Mouse (Mus musculus) lung, adult 2 months (tissue): Measurements from ENCODE around the gene Fras1. TPM values are rescaled to one million over a fixed set of nuclear protein-coding genes. Genes with fewer than 3 reads are reported as not detected.

Source experiments
- DNase-seq: peaks from one replicate; pipeline ENCODE4 v3.0.0; 2022
- H3K4me1 ChIP-seq: fragments of 200-500 bp; 2 replicates; pipeline ENCODE4 v1.6.1; 2011; ENCODE audit warnings: low read length; ENCODE audit not compliant: control insufficient read depth, insufficient read depth
- H3K4me3 ChIP-seq: fragments of 200-500 bp; replicated peaks from 2 replicates; pipeline ENCODE3; 2011; ENCODE audit warnings: low read depth, mild to moderate bottlenecking, control low read depth, low read length; ENCODE audit errors: extremely low read depth
- CTCF ChIP-seq: fragments of 200-500 bp; IDR thresholded peaks from 2 replicates; pipeline ENCODE4 v1.5.1; 2011; ENCODE audit warnings: mild to moderate bottlenecking, low read length, control low read depth; ENCODE audit not compliant: insufficient read depth
- POLR2A ChIP-seq: fragments of 200-500 bp; IDR thresholded peaks from 2 replicates; pipeline ENCODE4 v1.6.1; 2011; ENCODE audit warnings: low read depth, mild to moderate bottlenecking, control low read depth, low read length, borderline replicate concordance; ENCODE audit errors: extremely low read depth
- WGBS: fragments of 180-500 bp; shearing (Covaris S2); methylation state at CpG from one replicate; pipeline ENCODE4 v1.1.7; 2018; 5-methylcytosine and 5-hydroxymethylcytosine counted together
- polyA plus RNA-seq: library from polyadenylated mRNA; depleted of rRNA; stranded (reverse); fragments of >200 nt; gene quantifications from 2 replicates; pipeline ENCODE4 v1.2.3, GENCODE M21; 2012

The Fras1 gene
- polyA plus RNA-seq, 1 experiment, result 2.0 TPM

DNA sequence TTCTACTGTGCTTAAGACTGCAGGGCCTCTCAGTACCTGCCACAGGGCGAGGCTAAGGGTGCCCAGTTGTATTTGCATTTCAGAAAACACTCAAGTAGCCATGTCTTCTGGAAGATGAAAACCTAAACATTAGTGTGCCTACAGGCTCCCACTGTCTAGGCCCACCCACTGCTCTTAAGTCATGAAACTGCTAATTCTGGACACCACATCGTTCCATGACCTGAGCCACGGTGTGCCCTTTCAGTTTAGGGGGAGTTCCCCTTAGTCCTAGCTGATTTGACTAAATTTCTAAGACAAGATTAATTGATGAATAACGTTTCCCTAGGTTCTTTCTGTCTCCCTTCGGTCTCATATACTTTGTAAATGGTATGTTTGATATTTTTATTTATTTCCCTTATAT is 222.0 kb downstream of the Fras1 start:
- DNase-seq, result no peak
- H3K4me1 ChIP-seq, result no peaks in the 10 kb centered on the region
- TF ChIP-seq POLR2A, result no peak
- no peak for TF ChIP-seq CTCF
- 76% methylated on average over 5 of the region's 5 CpGs for WGBS
- no peak overlapping the region for H3K4me3 ChIP-seq

DNA sequence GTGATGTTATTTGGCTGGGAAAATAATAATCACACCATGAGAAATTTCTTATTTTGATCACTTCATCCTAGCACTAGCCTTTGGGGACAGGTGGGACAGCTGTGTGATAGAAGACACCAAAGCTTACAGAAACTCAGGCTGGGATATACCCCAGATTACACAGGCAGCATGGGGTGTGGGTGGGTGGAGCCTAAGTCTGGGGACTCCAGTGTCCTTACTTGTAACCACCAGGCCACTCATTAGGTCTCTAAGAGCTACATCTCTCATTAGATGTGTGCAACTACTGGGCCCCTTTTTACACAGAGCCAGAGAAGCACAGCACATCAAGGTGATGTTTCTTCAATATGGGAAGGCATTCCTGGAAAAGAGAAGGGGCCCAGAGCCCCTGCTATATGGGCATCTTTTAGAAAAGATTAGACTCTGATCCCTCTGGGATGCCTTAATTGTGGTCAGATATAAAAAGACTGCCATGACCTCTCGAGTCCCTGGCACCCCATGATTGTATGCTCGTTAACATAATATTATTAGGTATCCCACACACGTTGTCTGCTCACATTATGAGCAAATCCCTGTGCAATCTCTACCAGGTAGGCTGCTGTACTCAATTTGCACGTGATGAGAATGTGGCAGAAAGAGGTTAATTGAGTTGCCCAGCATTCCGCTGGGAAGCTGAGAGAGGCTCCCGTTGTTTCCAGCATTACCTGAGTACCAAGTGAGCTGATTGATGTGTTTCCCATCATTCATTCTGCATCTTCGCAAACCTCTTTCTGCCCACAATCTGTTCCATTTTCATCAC is 230.4 kb downstream of the Fras1 start:
- no peak overlapping the region for H3K4me3 ChIP-seq
- 83% methylated on average over 7 of the region's 7 CpGs for WGBS
- DNase-seq, result no peak
- TF ChIP-seq POLR2A (no peak), CTCF (no peak)
- no peaks in the 10 kb centered on the region for H3K4me1 ChIP-seq

DNA sequence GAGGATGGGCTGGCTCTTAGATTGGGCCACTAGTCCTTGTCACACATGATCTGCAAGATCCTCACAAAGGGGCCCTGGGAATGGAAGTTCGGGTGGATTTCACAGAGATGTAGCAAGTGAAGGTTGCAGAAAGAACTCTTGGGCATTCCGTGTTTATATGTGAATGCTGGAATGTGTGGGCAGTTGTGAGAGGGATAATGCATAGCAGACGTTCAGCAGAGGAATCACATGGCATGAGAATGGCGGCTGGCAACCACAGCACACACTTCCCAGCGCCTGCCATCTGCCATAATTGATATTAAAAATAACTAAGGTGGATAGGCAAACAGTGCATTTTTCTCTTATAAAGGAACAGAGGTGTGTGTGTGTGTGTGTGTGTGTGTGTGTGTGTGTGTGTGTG is 234.3 kb downstream of the Fras1 start:
- 84% methylated on average over 5 of the region's 5 CpGs for whole genome bisulfite sequencing
- DNase-seq, result no peak
- H3K4me3 ChIP-seq, result no peak overlapping the region
- TF ChIP-seq POLR2A (no peak), CTCF (no peak)
- no peaks in the 10 kb centered on the region for H3K4me1 ChIP-seq

DNA sequence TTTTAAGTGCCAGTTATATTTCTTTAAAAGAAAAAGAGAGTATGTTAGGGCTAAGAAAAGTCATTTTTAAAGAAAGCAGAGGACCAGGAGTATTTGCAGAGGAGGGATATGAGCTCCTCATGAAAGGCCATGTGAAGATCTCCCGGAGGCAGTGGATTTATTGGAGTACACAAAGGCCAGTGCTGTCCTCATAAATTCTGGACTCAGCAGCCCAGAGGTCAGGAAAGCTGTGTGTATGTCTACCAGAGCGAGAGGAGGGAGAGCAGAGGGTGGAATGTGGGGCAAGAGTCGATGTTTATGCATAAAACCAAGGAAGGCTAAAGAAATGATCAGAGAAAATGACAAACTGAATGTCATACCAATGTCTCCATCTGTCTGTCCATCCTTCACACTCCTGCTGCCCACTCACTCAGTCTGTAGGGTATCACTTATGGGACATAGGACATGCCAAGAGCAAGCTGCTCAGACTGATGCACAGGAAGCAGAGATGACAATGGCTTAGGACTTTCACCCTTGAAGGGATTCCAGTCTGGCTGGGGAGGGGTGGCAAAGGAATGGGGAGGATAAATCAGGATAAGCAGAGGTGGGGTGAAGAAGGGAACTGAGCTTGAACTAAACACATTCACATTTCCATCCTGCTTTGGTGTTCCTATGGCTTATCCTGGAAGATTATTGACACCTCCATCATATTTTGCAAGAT is 235.0 kb downstream of the Fras1 start:
- H3K4me3 ChIP-seq, result no peak overlapping the region
- no peaks in the 10 kb centered on the region for H3K4me1 ChIP-seq
- no peak for TF ChIP-seq CTCF
- TF ChIP-seq POLR2A, result no peak
- WGBS, result 60% methylated on average over 3 of the region's 3 CpGs
- DNase-seq, result no peak

DNA sequence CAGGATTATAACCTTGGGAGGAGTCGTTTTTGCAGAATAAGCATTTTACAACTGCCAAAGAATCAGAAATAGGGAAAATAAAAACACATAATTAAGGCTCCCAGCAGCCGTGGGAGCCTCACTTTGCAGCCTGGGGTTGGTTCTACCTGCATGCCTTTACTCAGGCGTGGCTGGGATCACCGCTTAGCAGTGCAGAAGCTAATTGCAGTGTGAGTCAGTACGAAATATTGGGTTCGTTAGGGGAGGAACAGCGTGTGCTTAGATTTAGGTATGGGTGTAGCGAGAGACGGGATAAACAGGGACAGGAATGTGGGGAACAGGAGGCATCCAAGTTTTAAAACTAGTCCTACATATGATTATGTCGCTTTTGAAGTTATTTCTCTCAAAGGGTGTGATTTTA is 238.3 kb downstream of the Fras1 start:
- no peak for TF ChIP-seq CTCF
- no peak for TF ChIP-seq POLR2A

DNA sequence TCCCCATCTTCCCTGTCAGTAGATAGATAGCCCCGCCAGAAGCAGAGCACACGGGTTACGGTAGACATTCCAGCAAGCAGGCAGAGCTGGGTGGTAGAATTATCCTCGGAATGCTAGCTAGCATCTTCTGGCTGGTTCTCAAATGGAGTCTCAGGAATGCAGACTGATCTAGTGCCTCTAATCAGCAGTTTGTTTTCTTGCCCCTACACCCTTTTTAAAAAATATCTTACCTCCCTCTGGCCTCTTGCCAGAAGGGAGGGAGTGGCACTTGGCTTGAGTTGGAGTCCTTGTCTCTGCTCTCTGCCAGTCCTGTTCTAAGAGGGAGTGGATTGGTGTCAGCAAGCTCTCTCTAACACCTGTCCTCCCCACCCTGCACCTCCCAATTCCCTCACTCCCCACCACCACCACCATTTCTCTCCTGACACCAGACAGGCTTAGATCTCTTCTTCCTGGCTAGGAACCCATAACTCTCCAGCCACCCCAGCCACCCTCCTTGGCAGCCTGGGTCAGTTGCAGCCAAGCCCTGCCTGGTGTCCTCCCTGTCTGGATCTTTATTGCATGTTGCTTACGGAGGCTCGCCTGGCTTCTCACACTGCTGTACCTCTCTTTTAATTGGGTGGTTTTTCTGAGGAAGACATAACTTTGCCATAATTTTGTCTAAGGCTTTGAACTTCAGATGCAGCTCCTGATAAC is 243.3 kb downstream of the Fras1 start:
- peak; percentile 37 for DNase-seq
- 43% methylated on average over 6 of the region's 6 CpGs for WGBS
- Histone ChIP-seq H3K4me3 (no peak overlapping the region), H3K4me1 (no peaks in the 10 kb centered on the region)
- TF ChIP-seq POLR2A (no peak), CTCF (no peak)

More for the DNA sequence above, 238.3 kb downstream of the Fras1 start:
- Histone ChIP-seq H3K4me3 (no peak overlapping the region), H3K4me1 (no peaks in the 10 kb centered on the region)
- 83% methylated on average over 10 of the region's 10 CpGs for WGBS
- DNase-seq, result no peak

DNA sequence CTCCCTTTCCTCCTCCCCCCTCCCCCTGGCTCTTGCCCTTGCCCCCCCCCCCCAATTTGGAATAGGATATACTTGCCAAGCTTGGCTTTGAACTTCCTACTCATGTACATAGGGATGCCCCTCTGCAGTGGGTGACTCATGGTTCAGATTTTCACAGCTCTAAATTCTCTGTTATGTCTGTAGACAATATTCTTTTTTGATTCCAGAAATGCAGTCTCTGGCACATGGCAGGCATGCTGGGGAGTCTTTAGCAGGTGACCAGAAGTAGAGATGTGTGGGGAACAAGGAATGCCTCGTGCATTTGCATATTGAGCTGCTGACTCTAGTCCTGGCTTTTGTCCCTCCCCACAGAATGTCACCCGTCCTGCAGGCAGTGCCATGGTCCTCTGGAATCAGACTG is 244.3 kb downstream of the Fras1 start:
- no peak for DNase-seq
- TF ChIP-seq POLR2A, result no peak
- TF ChIP-seq CTCF, result no peak
- 64% methylated on average over 2 of the region's 2 CpGs for WGBS

DNA sequence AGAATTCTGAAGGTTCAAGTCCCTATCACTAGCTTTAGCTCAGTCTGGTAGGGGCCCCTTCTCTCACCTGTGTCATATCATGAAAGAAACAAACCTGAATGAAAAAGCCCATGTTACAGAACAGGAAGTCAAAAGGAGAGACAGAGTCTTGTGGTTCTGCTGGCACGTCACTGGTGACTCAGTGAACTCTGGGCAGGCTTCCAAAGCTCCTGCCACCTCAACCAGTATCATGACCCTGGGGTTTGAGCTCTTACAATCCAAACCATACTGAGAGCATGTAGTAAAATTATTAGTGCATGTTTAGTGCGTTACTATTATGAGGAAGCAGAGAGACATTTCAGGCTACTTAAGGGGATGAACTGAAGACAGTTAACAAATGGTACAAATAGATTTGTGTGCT is 246.5 kb downstream of the Fras1 start:
- no peak overlapping the region for H3K4me3 ChIP-seq
- DNase-seq, result no peak
- WGBS, result 39% methylated on average over 2 of the region's 2 CpGs
- H3K4me1 ChIP-seq, result no peaks in the 10 kb centered on the region
- no peak for TF ChIP-seq POLR2A
- no peak for TF ChIP-seq CTCF

More for the DNA sequence above, 244.3 kb downstream of the Fras1 start:
- H3K4me1 ChIP-seq, result no peaks in the 10 kb centered on the region
- no peak overlapping the region for H3K4me3 ChIP-seq

DNA sequence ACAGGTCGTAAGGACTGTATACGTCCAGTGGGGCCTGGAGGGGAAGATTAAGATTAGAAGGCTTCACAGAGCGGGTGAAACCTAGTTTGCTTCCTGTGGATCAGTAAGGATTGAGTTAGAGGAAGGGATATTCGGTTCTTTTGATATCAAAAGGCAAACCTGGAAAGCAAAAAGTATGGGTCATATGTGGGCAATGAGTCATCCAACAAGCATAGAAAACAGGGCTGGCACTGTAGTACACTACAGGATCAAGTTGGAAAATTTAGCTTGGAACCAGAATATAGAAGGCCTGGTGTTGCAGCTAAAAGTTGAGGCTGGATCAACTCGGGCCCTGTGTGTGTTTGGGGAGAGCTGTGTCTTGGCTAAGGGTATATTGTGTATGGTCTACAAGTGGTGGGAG is 246.9 kb downstream of the Fras1 start:
- no peak for DNase-seq
- no peaks in the 10 kb centered on the region for H3K4me1 ChIP-seq
- TF ChIP-seq POLR2A, result no peak
- TF ChIP-seq CTCF, result no peak
- H3K4me3 ChIP-seq, result no peak overlapping the region
- 81% methylated on average over 5 of the region's 5 CpGs for WGBS
